Mouse (Mus musculus) T-cell, adult 2 months (primary cell): ENCODE results near the gene Nop10.
A peak's percentile ranks its signal among the peaks of the same experiment; 100 is the strongest.
"Not testable (repeated sequence)": the region's sequence is repeated elsewhere in the genome, so short reads cannot be mapped to it uniquely, and the experiment has no call there.

Source experiments
- DNase-seq: peaks from one replicate; pipeline ENCODE4 v3.0.0; 2022; ENCODE audit warnings: low spot score

Nop10 gene

GRCm38 (mm10) chr2:112265448-112266241 lies 3.9 kb downstream of the Nop10 start, which contains the start of gene Slc12a6:
TSS of gene Slc12a6 (plus strand) at chr2:112265825.
- DNase-seq: peak; percentile 90

- peak; percentile 43 for DNase-seq
Observed at GRCm38 (mm10) chr2:112266242-112266592, 4.5 kb downstream of the Nop10 start, which contains the start of gene Gm21985. TSS of gene Gm21985 (plus strand) at chr2:112266314.

GRCm38 (mm10) chr2:112266780-112267179 lies 5.1 kb downstream of the Nop10 start:
- DNase-seq: no peak

DNA sequence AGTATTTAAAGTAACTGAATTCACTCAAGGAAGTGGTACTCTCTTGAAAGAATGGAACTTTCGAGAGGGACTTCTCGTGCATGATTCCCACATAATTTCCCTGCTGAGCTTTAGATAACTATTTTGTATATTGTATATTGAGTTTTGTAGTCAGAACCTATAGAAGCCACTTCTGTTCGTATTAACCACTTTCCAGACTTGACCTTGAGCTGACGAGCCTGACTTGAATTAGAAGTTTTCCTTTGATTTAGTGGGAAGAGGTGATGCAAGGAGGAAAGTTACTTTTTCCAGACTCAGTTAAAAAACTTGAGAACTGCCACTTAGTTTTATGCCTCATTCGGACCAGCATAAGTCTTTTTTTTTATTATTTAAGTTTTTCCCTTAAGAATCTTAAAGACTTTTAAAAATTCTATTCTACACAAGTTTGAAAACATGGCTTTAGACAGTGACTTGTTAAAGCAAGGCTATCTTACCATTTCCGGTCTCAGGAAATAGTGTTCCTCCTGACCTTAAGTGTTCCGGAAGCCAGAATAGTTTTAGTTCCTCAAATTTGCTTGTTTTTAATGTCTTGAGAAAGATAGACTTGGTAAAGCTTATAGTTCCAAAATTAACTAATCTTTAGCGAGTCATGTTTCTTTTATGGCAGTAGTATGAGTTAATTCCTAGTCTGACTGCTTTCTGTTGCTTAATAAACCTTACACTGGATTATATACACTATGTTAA lies 6.0 kb downstream of the Nop10 start:
- DNase-seq: no peak

DNA sequence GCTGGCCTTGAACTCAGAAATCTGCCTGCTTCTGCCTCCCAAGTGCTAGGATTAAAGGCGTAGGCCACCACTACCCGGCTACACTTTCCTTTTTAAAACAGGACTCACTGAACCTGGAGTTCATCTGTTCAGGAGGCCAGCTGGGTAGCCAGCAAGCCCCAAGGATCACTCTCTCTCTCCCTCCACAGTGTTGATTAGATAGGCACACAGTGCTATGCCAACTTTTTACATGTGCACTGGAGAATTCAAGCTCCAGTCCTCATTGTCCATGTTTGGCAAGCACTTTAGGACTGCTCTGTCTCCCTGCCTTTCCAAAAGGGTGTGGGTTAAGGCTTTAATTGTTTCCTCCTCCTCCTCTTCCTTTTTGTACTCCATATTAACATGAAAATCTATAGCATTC lies 8.3 kb downstream of the Nop10 start:
- DNase-seq: no peak

GRCm38 (mm10) chr2:112272909-112273308 lies 11.2 kb downstream of the Nop10 start:
- DNase-seq: no peak

DNA sequence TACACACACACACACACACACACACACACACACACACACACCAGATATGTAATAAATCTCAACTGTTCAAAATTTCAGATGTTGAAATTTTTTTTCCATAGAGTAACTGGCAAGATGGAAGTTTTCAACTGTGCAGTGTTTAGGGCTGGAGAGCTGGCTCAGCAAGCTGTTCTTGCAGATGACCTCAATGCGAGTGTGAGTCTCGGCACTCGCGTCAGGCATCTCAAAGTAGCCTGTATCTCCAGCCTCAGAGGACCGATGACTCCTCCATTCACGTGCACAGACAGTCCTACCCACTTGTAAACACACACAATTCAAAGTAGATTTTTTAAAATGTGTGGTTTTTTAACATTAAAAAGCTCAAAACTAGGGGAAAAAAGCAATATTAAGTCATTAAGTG lies 11.7 kb downstream of the Nop10 start:
- DNase-seq: no peak

GRCm38 (mm10) chr2:112276870-112277269 lies 15.1 kb downstream of the Nop10 start:
- DNase-seq: no peak

DNA sequence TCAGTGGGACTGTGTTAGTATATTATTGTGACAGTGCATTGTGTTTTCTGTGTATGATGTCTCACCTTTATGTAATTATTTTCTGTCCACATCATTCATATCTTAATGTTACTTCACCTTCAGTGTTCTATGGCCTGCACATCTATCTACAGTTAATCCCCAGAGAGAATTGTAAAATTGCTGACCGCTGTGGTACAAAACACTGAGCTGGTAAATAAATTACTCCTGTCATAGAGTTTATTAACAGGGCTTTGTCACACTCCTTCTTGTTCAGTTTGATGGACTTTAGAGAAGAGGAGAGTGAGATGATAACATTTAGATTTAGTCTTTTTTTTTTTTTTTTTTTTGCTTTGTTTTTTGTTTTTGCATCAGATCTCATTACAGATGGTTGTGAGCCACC lies 21.1 kb downstream of the Nop10 start:
- no peak for DNase-seq

DNA sequence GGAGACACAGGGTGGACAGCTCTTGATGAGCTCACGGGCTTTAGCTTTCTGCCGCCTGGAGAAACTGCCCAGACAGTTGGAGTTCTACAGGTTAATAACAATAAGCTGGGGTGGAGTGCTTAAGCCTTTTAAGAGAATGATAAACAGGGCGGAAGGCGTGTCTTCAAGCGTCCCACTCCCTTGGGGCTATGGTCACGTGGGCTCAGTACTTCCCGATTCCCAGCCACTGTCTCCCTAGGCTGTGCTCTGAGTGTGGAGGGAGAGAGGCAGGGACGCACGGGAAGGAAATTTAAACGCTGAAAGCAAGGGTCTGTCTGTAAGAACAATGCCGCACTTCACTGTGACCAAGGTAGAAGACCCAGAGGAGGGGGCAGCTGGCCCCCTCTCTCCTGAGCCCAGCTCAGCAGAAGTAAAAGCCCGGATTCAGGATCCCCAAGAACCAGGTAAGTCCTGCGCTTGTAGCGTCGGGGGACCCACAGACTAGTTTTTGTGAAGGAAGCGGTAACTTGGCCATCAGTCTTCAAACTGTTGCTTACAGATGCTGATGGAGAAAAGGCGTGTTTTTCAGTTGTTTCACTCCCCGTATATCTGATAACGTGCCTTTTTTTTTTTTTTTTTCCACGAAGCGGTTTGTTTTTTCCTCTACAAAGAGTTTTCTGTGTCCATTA lies 22.8 kb downstream of the Nop10 start:
- no peak for DNase-seq

- DNase-seq: no peak
Observed at GRCm38 (mm10) chr2:112285031-112285390, 23.3 kb downstream of the Nop10 start.

GRCm38 (mm10) chr2:112286062-112286461 lies 24.3 kb downstream of the Nop10 start:
- DNase-seq: not testable (repeated sequence)

DNA sequence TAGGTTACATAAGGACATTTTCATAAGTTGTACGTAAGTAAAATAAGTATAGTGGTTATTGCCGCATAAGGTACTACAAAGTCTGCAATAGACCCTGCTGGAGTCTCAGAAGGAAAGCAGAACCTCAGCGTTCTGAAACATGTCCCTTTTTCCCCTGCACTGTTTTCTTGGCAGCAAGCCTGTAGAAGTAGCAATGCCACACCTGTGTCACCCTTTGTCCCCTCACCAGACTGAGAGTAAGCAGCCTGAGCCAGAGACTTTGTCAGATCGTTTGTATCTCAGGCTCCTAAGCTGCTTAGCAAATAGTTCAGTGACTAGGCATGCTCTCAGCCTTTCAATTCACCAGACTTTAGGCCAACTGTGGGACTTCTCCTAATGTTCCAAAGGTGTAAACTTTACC lies 25.3 kb downstream of the Nop10 start:
- no peak for DNase-seq

GRCm38 (mm10) chr2:112289507-112289906 lies 27.8 kb downstream of the Nop10 start:
- DNase-seq: no peak

DNA sequence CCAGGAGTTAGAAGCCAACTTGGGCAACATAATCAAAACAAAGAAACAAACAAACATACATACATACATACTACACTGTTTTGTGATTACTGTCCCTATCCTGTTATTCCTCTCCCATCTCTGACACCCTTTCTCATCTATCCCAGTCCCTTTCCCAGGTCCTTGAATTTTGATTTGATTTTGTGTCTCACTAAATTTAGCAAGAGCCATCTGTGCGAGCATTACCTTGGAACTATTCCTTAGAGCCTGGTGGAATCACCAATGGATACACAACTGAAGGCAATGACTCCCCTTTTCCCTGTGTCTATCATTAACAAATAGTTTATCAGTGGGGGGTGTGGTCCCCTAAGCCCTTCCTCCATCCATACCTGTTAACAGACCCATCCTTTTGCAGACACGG lies 31.1 kb downstream of the Nop10 start:
- DNase-seq: no peak

DNA sequence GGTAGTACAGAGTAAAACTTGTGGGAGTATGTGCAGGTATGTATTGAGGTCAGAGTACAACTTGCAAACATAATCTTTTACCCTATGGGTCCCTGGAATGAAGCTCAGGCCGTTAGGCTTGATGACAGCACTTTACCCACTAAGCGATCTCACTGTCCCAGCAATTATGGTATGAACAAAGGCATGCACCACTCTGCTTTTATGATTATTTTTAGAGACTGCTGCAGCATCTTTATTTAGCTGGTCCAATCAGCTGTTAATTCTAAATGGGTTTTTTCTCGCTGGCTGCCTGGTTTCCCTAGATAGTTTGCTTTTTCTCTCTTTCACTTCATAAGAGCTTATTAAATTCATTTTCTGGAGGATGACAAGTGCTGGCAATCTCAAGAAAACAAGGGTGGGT lies 34.5 kb downstream of the Nop10 start:
- no peak for DNase-seq

- DNase-seq: no peak
Observed at GRCm38 (mm10) chr2:112298221-112298620, 36.5 kb downstream of the Nop10 start.

DNA sequence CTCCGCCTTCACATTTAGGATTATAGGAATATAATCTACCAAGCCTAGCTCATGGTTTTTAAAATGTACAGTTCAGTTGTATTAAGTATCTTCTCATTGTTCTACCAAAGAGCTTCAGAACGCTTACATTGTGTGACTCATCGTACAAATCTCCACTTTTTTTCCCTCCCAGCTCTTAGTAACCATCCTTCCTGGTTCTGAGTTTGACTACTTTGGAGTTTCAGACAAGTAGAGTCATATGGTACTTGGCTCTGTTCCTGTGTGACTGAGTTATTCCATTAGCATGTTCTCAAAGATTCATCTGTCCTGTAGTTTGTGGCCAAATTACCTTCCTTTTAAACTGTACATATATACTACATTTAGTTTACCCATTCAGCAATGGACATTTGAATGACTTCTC lies 46.9 kb downstream of the Nop10 start:
- DNase-seq: no peak

DNA sequence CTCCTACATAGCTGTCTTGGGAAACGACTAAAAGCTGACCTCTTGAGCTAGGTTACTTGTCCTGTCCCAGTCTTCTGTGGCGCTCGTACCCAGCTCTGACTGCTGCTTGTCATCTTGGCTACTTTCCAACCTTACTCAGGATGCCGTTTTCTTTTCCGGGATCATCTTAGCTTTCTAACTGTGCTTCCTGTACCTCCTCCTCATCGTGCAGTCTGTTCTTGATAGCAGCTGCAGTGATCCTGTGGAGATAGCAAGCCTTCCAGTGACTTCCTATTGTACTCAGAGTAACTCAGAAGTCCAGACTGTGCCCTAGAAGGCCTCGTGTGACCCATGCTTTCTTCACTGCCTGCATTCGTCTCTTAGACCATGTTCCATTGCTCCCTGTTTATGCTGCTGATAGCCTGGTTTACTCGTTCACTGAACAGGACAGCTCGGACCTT lies 47.5 kb downstream of the Nop10 start:
- DNase-seq: no peak
